Mouse (Mus musculus) ES-E14 (cell line): ENCODE measurements at regions not wholly inside any gene's neighbourhood (a gene's known extent, or its start where the extent isn't known, plus 50 kb on each side); places are given as distances from the start of the nearest gene placed in this dataset.

ENCODE experiments used
- HCFC1 ChIP-seq: IDR thresholded peaks from 2 replicates; pipeline ENCODE4 v1.6.1; 2012; ENCODE audit warnings: low read length, inconsistent platforms, borderline replicate concordance; ENCODE audit not compliant: insufficient read depth
- ZC3H11A ChIP-seq: IDR thresholded peaks from 2 replicates; pipeline ENCODE4 v1.6.1; 2012; ENCODE audit warnings: low read depth, mild to moderate bottlenecking, inconsistent platforms, low read length, borderline replicate concordance

- no peak for TF ChIP-seq ZC3H11A
- no peak for TF ChIP-seq HCFC1
Observed at GRCm38 (mm10) chr10:111790911-111791310, 181.6 kb upstream of the Krr1 start.
